Mouse (Mus musculus) monocyte, adult 2 months (primary cell): ENCODE data around the gene Hoxd9.

Experiments used
- DNase-seq, 2 experiments: peaks; one replicate each; pipeline ENCODE4 v3.0.0; 2022; ENCODE audit warnings: low spot score in 2 of 2, low read depth in 1 of 2

The Hoxd9 gene

GRCm38 (mm10) chr2:74731799-74732512 lies 34.4 kb downstream of the Hoxd9 start:
- DNase-seq: no peak

GRCm38 (mm10) chr2:74732513-74733316 lies 35.2 kb downstream of the Hoxd9 start:
- no peak for DNase-seq

GRCm38 (mm10) chr2:74733317-74733661 lies 35.8 kb downstream of the Hoxd9 start:
- no peak for DNase-seq

- DNase-seq: no peak
These were observed 36.2 kb downstream of the Hoxd9 start for GRCm38 (mm10) chr2:74733765-74734164.

- no peak for DNase-seq
These were observed 36.9 kb downstream of the Hoxd9 start for GRCm38 (mm10) chr2:74734451-74734850.

GRCm38 (mm10) chr2:74734996-74735811 lies 37.7 kb downstream of the Hoxd9 start:
- no peak for DNase-seq

GRCm38 (mm10) chr2:74735851-74736687 lies 38.5 kb downstream of the Hoxd9 start:
- no peak for DNase-seq

GRCm38 (mm10) chr2:74736688-74737577 lies 39.4 kb downstream of the Hoxd9 start:
- DNase-seq: no peak

GRCm38 (mm10) chr2:74737578-74738070 lies 40.1 kb downstream of the Hoxd9 start:
- no peak for DNase-seq

GRCm38 (mm10) chr2:74738623-74739475 lies 41.3 kb downstream of the Hoxd9 start:
- DNase-seq: no peak

GRCm38 (mm10) chr2:74739476-74739800 lies 41.9 kb downstream of the Hoxd9 start:
- no peak for DNase-seq

- DNase-seq: no peak
These were observed 42.3 kb downstream of the Hoxd9 start for GRCm38 (mm10) chr2:74739869-74740268.

- no peak for DNase-seq
These were observed 43.0 kb downstream of the Hoxd9 start for GRCm38 (mm10) chr2:74740311-74741091.

- no peak for DNase-seq
These were observed 43.9 kb downstream of the Hoxd9 start for GRCm38 (mm10) chr2:74741252-74741978.

- no peak for DNase-seq
These were observed 44.4 kb downstream of the Hoxd9 start for GRCm38 (mm10) chr2:74741979-74742277.

GRCm38 (mm10) chr2:74745540-74746297 lies 48.2 kb downstream of the Hoxd9 start:
- no peak for DNase-seq
